Mouse (Mus musculus): ENCODE data around the gene Shoc2. TPM values are rescaled to one million over a fixed set of nuclear protein-coding genes. Genes with fewer than 3 reads are reported as not detected.

Shoc2 gene
- total RNA-seq, 2 experiments from 2014 or later = 21.9 to 24.3 TPM

- DNase-seq = no peak
- intact Hi-C loops (cut with DNase I; ENCODE audit: low total_unique reads) = no loop called here
Measured at GRCm38 (mm10) chr19:54068447-54068846, 124.3 kb downstream of the Shoc2 start.

- intact Hi-C loops (cut with DNase I; ENCODE audit: low total_unique reads) = no loop called here
- DNase-seq = no peak
Measured at GRCm38 (mm10) chr19:54070521-54070920, 126.4 kb downstream of the Shoc2 start.

- intact Hi-C loops (cut with DNase I; ENCODE audit: low total_unique reads) = no loop called here
- no peak for DNase-seq
Measured at GRCm38 (mm10) chr19:54072233-54072800, 128.2 kb downstream of the Shoc2 start.

DNA sequence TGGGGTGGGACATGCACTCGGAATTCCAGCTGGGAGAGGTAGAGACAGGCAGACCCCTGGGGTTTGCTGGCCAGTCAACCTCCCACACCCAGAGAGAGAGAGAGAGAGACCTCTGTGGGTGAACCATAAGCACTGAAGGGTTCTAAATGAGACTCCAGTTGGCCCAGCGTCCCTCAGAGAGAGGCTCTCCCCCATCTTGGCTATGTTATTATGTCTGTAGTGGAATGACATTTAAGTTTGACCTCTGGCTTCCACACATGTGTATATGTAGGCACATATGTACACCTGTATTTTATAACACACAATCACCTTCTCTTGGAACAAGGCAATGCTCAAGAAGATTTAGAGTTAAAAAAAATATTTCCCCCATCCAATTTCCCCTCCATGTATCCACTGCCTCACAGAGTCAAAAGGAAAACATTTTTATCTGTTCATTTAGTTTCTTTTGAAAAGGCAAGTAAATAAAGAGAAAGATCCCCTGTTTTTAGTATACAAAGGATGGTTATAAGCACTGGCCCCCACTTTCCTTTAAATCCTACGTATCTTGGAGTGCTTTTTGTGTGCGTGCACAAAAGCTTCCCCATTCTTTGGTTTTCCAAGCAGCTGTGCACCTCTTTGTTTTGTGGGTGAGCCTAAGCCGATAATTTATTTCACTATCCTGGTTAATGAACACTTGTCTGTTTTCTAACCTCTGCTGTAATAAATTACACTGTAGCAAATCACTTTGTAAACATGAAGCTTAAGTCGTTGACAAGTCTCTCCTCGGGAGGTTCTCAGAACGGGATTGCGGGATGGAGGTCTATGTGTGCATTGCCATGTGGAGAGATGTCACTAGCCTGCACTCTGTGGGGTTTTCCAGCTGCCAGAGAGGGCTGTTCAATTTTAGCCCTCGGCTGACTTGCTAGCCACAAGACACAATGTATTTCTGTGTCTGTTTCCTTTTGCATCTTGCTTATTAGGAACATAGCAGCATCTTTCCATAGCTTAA lies 132.6 kb downstream of the Shoc2 start:
- intact Hi-C loops (cut with DNase I; ENCODE audit: low total_unique reads) = no loop called here
- no peak for DNase-seq

- DNase-seq = no peak
- intact Hi-C loops (cut with DNase I; ENCODE audit: low total_unique reads) = no loop called here
Measured at GRCm38 (mm10) chr19:54081303-54081702, 137.2 kb downstream of the Shoc2 start.

- no peak for DNase-seq
- intact Hi-C loops (cut with DNase I; ENCODE audit: low total_unique reads) = no loop called here
Measured at GRCm38 (mm10) chr19:54081716-54082165, 137.6 kb downstream of the Shoc2 start.

Other genes starting within 250 kb of the Shoc2 start
- 10 to 100 TPM; 20.6 to 22.4 TPM for gene Pdcd4, start 52.1 kb upstream of the Shoc2 start, total RNA-seq (2021)
- 10 to 100 TPM; 33.5 to 34.6 TPM for gene Bbip1, start 321 bp downstream of the Shoc2 start, total RNA-seq (2021)
- gene Adra2a, start 99.8 kb downstream of the Shoc2 start, total RNA-seq (2021) = 1 to 10 TPM in 1 of 2 experiments, under 1 TPM in 1; 0.78 to 1.2 TPM

All from gastrocnemius, postnatal 14 days (tissue).